Mouse (Mus musculus) ES-CJ7 (cell line): ENCODE results near the gene Lin7c.

Source experiments
- DNase-seq: peaks from one replicate; pipeline ENCODE4 v3.0.0; 2011; ENCODE audit warnings: low read depth, low spot score

Lin7c gene

GRCm38 (mm10) chr2:109916782-109917495 lies 26.3 kb downstream of the Lin7c start:
- DNase-seq = peak; percentile 17

GRCm38 (mm10) chr2:109917496-109918413 lies 27.1 kb downstream of the Lin7c start, which contains the start of gene Lgr4:
Gene Lgr4, plus strand, starts transcription at chr2:109917647.
- peak; percentile 99 for DNase-seq

- no peak for DNase-seq
These were observed 28.1 kb downstream of the Lin7c start for GRCm38 (mm10) chr2:109918592-109919262.

GRCm38 (mm10) chr2:109920471-109920870 lies 29.8 kb downstream of the Lin7c start:
- no peak for DNase-seq

- DNase-seq = no peak
These were observed 30.8 kb downstream of the Lin7c start for GRCm38 (mm10) chr2:109921298-109922035.

GRCm38 (mm10) chr2:109922306-109922705 lies 31.7 kb downstream of the Lin7c start:
- DNase-seq = no peak

- no peak for DNase-seq
These were observed 32.4 kb downstream of the Lin7c start for GRCm38 (mm10) chr2:109923031-109923430.

GRCm38 (mm10) chr2:109923945-109924344 lies 33.3 kb downstream of the Lin7c start:
- no peak for DNase-seq

GRCm38 (mm10) chr2:109926984-109927383 lies 36.3 kb downstream of the Lin7c start:
- no peak for DNase-seq

GRCm38 (mm10) chr2:109927446-109927845 lies 36.8 kb downstream of the Lin7c start:
- DNase-seq = no peak

GRCm38 (mm10) chr2:109927876-109928275 lies 37.2 kb downstream of the Lin7c start:
- DNase-seq = no peak

GRCm38 (mm10) chr2:109928791-109929190 lies 38.1 kb downstream of the Lin7c start:
- no peak for DNase-seq

- DNase-seq = no peak
These were observed 38.6 kb downstream of the Lin7c start for GRCm38 (mm10) chr2:109929256-109929655.

- peak; percentile 50 for DNase-seq
These were observed 39.7 kb downstream of the Lin7c start for GRCm38 (mm10) chr2:109930366-109930765.

- DNase-seq = peak; percentile 48
These were observed 40.1 kb downstream of the Lin7c start for GRCm38 (mm10) chr2:109930771-109931170.

- no peak for DNase-seq
These were observed 41.5 kb downstream of the Lin7c start for GRCm38 (mm10) chr2:109931978-109932780.

GRCm38 (mm10) chr2:109933151-109933550 lies 42.5 kb downstream of the Lin7c start:
- DNase-seq = no peak

- DNase-seq = no peak
These were observed 43.4 kb downstream of the Lin7c start for GRCm38 (mm10) chr2:109934086-109934485.

- no peak for DNase-seq
These were observed 44.5 kb downstream of the Lin7c start for GRCm38 (mm10) chr2:109935194-109935593.

GRCm38 (mm10) chr2:109935754-109936409 lies 45.2 kb downstream of the Lin7c start:
- no peak for DNase-seq
